ENCODE assay signal across 16 mouse cellular contexts in genomic region chr10:107992621-107993020, GRCm38 (mm10).
DNase-seq lines count a peak whose midpoint lies in the region; ATAC-seq and TF ChIP-seq lines count a peak whose summit lies in the region.
"Had no signal": no experiment of that assay in that cellular context is flagged by ENCODE, and none has a peak within 500 bp of the region (broad histone marks: within the 10 kb centered on the region; RNA-seq: fewer than 3 reads in every experiment).

No protein-coding gene starts in this region.

- H3K4me3 ChIP-seq in embryonic facial prominence, embryonic 14.5 days (ENCODE audit: low read depth, low read length) = no peak overlapping the region
- H3K4me3 ChIP-seq in embryonic facial prominence, embryonic 10.5 days = no peak overlapping the region
- H3K4me3 ChIP-seq in left cerebral cortex, adult 2 months = no peak overlapping the region
- no peak overlapping the region for H3K4me3 ChIP-seq in kidney, adult 2 months (ENCODE audit: insufficient read depth, low read depth, low read length)
- H3K4me3 ChIP-seq: erythroblast, embryonic 14.5 days; heart, embryonic 10.5 days; hindbrain, embryonic 13.5 days had no signal

- H3K27me3 ChIP-seq in embryonic facial prominence, embryonic 14.5 days (replicated peaks; ENCODE audit: control insufficient read depth, insufficient read depth, low read length) = no peaks in the 10 kb centered on the region
- H3K27me3 ChIP-seq in embryonic facial prominence, embryonic 10.5 days (replicated peaks; ENCODE audit: low read depth, poor library complexity, severe bottlenecking) = no peaks in the 10 kb centered on the region
- H3K27me3 ChIP-seq in kidney, adult 2 months (replicated peaks; ENCODE audit: control insufficient read depth, insufficient read depth, low read length) = no peaks in the 10 kb centered on the region
- H3K27me3 ChIP-seq: hindbrain, embryonic 13.5 days had no signal

- no peaks in the 10 kb centered on the region for H3K9me3 ChIP-seq in embryonic facial prominence, embryonic 14.5 days (ENCODE audit: control insufficient read depth, low read length)
- no peaks in the 10 kb centered on the region for H3K9me3 ChIP-seq in embryonic facial prominence, embryonic 10.5 days
- H3K9me3 ChIP-seq: heart, embryonic 10.5 days; hindbrain, embryonic 13.5 days had no signal

- H3K4me2 ChIP-seq in embryonic facial prominence, embryonic 14.5 days (ENCODE audit: low read depth, low read length) = no peak overlapping the region
- H3K4me2 ChIP-seq: hindbrain, embryonic 13.5 days had no signal

- H3K4me1 ChIP-seq in embryonic facial prominence, embryonic 14.5 days (ENCODE audit: control insufficient read depth, insufficient read depth, low read length) = no peaks in the 10 kb centered on the region
- H3K4me1 ChIP-seq in embryonic facial prominence, embryonic 10.5 days = no peaks in the 10 kb centered on the region
- no peaks in the 10 kb centered on the region for H3K4me1 ChIP-seq in kidney, adult 2 months (ENCODE audit: control insufficient read depth, insufficient read depth, low read length)
- H3K4me1 ChIP-seq: heart, embryonic 10.5 days; hindbrain, embryonic 13.5 days had no signal

- intact Hi-C loops in left cerebral cortex, adult 2 months (cut with DNase I) = no loop called here

- DNase-seq in embryonic facial prominence, embryonic 14.5 days (ENCODE audit: low spot score) = peak; percentile 51
- DNase-seq in embryonic facial prominence, embryonic 10.5 days (ENCODE audit: low spot score) = no peak
- DNase-seq in layer of hippocampus, adult 9-11 months = peak; percentile 21
- DNase-seq in layer of hippocampus, postnatal 10 days (ENCODE audit: low spot score in 2 of 2) = no peak
- DNase-seq in 3T3-L1 (ENCODE audit: low read depth, low spot score) = peak; percentile 25
- peak in 1 of 2 experiments; percentile 15 for DNase-seq in left cerebral cortex, adult 2 months (ENCODE audit: extremely low spot score in 1 of 2, low spot score in 2 of 2)
- no peak for DNase-seq in ovary, postnatal 10 days (ENCODE audit: low spot score)
- no peak for DNase-seq in kidney, adult 2 months
- DNase-seq: cerebellum, adult 18-20 months; forebrain, postnatal 0 days; kidney, postnatal 25 days; liver, postnatal 0 days had no signal

- no peak overlapping the region for H3K27ac ChIP-seq in embryonic facial prominence, embryonic 14.5 days (replicated peaks; ENCODE audit: low read depth, low read length)
- no peak overlapping the region for H3K27ac ChIP-seq in embryonic facial prominence, embryonic 10.5 days (replicated peaks)
- H3K27ac ChIP-seq in left cerebral cortex, adult 2 months = peak overlapping the region; percentile 73
- H3K27ac ChIP-seq in kidney, adult 2 months (ENCODE audit: insufficient read depth, low read depth, low read length) = no peak overlapping the region
- H3K27ac ChIP-seq: heart, embryonic 10.5 days; hindbrain, embryonic 13.5 days had no signal

- no peak for TF ChIP-seq CTCF in left cerebral cortex, adult 2 months (IDR thresholded peaks at IDR 0.05)
- no peak for TF ChIP-seq CTCF in kidney, adult 2 months (conservative IDR thresholded peaks at IDR 0.05; ENCODE audit: insufficient read depth, insufficient read length, low read depth, low read length)

- 63% methylated on average over 3 of the region's 3 CpGs for WGBS in embryonic facial prominence, embryonic 14.5 days
- 82% methylated on average over 3 of the region's 3 CpGs for WGBS in embryonic facial prominence, embryonic 10.5 days
- 85% methylated on average over 3 of the region's 3 CpGs for WGBS in kidney, adult 2 months

- H3K9ac ChIP-seq in embryonic facial prominence, embryonic 14.5 days (ENCODE audit: low read depth, low read length) = no peak overlapping the region
- H3K9ac ChIP-seq: forebrain, postnatal 0 days; hindbrain, embryonic 13.5 days; liver, postnatal 0 days had no signal

- no peak for ATAC-seq in embryonic facial prominence, embryonic 14.5 days (ENCODE audit: low read depth)
- ATAC-seq: forebrain, postnatal 0 days; intestine, postnatal 0 days; liver, postnatal 0 days had no signal

- TF ChIP-seq POLR2A in kidney, adult 2 months (IDR thresholded peaks at IDR 0.05; ENCODE audit: low read depth, low read length) = no peak

- no peaks in the 10 kb centered on the region for H3K36me3 ChIP-seq in embryonic facial prominence, embryonic 14.5 days (ENCODE audit: control insufficient read depth, insufficient read depth, low read length)
- H3K36me3 ChIP-seq in embryonic facial prominence, embryonic 10.5 days (replicated peaks) = no peaks in the 10 kb centered on the region
- H3K36me3 ChIP-seq in kidney, adult 2 months (ENCODE audit: control insufficient read depth, insufficient read depth, low read length) = no peaks in the 10 kb centered on the region
- H3K36me3 ChIP-seq: heart, embryonic 10.5 days; hindbrain, embryonic 13.5 days had no signal

Comparison
In these comparisons a context has a peak if more than half of its experiments do, and no peak if none do; other contexts are left out.
1. DNase-seq: peak in embryonic facial prominence, embryonic 14.5 days (single experiment), layer of hippocampus, adult 9-11 months (single experiment) and 3T3-L1 (single experiment); none in embryonic facial prominence, embryonic 10.5 days (single experiment), layer of hippocampus, postnatal 10 days (0 of 2), ovary, postnatal 10 days (single experiment) and kidney, adult 2 months (single experiment).